Mouse (Mus musculus): ENCODE measurements around the gene Sec14l3.
"Not testable (repeated sequence)": the region's sequence is repeated elsewhere in the genome, so short reads cannot be mapped to it uniquely, and the experiment has no call there.

Gene Sec14l3

DNA sequence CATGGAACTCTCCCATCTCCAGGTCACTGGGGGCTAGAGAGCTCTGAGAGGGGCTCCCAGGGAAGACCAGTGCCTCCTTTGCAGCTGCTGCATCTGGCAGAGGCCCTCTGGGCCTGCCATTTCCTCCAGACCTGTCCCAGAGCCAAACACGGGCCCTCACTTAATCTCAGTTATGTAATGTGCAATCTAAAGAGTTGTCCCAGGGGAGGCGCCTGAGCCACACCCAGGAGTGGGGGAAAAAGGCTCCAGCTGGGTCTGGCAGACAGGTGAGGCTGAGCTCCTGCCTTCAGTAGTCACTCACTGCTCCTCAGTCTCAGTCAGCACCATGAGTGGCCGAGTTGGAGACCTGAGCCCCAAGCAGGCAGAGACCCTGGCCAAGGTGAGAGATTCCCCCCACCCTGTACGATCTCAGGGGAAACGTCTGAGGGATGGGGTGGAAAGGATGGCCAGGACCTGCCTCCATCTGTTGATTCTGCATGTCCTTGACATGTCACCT, at the start of gene Sec14l3:
TSS of gene Sec14l3 (plus strand) at position 215 of the 496 bp plus-strand sequence.
- peak; percentile 70 for DNase-seq

DNA sequence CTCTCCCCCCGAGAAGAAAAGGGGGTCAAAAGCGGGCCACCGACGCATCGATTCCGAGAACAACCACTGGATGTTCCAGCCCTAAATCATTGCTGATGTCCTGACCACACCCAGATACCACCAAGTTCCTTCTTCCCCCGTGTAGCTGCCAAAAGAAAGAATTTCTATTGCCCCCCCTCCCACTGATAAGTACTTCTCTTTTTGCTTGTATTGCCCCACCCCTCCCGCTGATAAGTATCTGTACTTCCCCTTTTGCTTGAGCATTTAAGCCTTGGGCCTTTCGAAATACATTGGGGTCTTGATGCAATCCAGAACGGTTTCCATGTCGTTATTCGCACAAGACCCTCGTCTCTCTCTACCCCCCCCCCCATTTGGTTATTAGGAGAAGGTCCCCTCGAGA, 48.8 kb upstream of the Sec14l3 start:
- not testable (repeated sequence) for DNase-seq

DNA sequence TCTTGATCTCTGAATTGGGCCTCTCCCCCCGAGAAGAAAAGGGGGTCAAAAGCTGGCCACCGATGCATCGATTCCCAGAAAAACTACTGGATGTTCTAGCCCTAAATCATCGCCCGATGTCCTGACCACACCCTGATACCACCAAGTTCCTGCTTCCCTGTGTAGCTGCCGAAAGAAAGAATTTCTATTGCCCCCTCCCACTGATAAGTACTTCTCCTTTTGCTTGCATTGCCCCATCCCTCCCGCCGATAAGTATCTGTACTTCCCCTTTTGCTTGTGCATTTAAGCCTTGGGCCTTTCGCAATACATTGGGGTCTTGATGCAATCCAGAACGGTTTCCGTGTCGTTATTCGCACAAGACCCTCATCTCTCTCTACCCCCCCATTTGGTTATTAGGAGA, 42.5 kb upstream of the Sec14l3 start:
- DNase-seq, result not testable (repeated sequence)

DNA sequence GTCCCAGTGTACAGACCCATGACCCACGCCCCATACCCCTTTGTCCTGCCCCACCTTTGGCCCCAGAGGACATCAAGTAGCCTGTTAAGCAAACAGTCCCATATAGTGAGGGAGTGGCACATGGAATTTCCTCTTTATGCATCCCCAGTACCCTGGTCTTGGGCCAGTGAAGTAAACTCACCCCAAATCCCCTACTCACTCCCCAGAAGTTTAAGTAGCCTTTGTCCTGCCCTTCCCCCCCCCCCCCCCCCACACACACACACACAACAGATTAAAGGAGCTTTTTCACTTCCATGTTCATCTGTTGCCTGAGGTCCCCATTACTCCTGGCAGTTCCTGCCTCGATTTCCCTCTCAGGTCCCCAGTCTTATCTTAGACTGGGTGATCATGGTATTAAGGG, 41.3 kb upstream of the Sec14l3 start:
- no peak for DNase-seq

DNA sequence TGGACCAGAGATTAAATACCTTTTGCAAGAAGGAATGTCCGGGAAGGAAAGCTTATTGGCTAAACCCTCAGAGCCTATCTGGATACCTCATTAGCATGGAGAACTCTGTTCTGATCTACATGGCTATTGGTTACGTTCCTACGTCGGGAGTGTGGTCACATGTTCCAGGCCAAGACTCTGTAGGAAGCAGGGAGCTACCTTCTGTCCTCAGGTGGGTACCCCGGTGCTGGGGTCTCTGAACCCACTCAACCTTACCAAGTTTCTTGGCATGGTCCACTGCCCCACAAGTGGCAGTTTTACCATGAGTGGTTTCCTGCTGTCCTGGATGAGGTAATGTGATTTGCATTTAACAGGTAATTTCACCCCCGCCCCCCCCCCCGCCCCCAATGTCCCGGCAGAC, 37.6 kb upstream of the Sec14l3 start:
- DNase-seq, result no peak

DNA sequence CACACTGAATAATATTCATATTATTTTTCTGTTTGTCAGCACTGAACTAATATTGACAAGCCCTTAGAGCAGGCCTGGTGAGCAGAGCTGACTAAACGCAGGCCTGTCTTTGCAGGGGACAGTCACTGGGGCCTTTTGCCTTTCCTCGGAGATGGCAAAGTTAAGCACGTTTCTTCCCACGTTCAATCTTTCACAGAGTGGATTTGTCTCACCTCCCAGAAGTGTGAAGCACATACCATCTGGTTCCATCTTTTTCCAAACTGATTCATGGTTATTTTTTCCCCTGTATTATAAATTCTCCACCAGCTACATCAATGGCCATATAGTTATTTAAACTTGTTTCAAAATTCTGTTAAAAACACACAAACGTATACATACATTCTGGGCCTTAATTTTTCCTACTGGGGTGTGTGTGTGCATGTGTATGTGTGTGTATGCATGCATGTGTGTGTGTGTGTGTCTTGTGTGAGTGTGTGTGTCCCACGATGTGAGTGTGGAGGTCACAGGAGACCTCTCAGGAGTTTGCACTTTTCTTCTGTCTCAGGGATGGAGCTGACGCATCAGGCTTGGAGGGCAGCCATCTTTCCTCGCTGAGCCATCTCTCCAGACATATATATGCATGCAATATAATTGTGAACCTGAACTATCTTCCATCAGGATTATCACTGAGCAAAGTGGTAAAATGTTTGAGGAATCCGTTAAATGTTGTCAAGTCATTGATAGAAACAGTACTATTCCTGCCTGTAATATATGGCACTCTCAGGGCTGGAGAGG, 36.9 kb upstream of the Sec14l3 start:
- DNase-seq, result no peak

DNA sequence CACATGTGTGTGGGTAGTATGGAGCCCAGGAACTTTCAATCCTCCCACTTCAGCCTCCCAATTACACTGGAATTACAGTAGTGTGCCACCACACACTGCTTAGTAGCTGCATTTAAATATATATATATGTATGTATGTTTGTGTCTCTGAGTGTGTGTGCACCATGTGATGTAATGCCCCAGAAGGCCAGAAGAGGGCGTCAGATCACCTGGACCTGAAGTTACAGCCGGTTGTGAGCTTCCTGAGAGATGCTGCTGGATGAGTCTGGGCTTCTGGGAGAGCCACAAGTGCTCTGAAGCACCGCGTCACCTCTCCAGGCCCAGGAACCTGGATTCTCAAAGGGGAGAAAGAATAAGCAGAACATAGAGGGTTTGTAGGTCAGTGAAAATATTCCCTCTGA, 35.3 kb upstream of the Sec14l3 start:
- DNase-seq, result no peak

DNA sequence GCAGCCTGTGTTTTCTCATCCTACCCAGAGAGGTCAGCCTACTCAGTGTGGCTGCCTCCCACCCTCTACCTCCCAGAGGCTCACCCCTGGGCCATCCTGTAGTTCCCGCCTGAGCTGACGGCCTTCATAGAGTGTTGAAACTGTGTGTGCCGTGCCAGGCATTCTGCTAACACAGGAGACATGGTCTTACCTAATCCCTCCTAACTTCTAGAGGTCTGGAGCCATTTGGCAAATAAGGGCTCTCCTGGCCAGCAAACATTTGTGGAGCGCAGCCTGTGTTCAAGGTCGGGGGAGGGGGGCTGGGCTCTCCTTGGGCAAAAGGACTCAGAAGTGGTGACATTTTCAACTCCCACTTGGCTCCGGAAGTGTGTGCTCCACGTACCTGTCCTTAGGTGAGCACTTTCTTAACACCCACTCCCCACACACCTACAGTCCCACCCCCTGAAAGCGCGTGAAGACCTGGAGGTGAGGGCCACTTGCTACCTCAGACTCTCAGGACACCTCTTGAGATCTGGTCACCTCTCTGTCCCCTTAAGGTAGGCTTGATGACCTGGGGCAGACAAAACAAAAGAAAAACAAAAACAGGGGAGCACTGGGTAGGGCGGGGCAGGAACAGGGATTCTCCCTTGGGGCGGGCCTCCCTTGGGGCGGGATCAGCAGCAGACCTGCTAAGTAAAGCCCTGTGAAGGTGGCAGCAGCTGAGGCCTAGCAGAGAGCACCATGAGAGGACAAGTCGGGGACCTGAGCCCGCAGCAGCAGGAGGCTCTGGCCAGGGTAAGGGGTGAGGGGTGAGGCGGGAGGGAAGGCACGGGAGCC, 33.3 kb upstream of the Sec14l3 start, which contains the start of gene Sec14l4:
TSS of gene Sec14l4 (plus strand) at position 337 of the 816 bp plus-strand sequence.
- peak; percentile 45 for DNase-seq

DNA sequence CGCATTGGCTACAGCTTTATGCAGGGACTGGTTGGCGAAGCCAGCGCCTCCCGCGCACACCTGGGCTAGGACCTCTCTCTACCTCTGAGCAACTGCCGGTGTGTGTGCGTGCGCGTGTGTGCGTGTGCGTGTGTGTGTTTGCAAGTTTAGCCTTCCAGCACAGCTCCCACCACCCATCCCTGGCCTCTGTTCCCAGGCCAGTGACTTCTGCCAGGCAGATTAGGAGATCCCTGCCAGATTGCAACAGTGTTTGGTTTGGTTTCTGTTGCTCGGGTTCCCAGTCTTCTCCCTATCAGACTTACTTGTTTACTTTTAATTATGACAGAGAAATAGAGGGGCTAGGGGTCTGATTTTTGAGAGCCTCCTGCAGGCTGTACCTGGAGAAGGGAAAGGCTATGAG, 32.7 kb upstream of the Sec14l3 start:
- DNase-seq, result no peak

DNA sequence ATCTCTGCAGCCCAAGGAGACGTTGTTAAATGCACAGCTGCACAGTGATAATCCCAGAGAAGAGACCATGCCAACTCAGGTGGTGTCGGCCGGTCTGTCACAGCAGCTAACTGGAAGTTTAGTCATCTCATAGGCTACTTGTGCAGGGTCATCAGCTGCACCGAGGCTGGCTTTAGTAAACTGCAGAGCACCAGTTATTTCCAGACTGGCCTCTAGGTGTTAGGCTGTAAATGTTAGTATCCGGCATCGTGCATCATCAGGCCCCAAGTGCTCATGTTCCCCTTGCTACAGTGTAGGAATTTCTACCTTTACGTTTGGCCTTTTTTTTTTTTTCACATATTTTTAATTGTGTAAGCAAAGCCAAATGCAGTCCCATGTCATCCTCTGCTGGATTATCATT, 31.2 kb upstream of the Sec14l3 start:
- no peak for DNase-seq

DNA sequence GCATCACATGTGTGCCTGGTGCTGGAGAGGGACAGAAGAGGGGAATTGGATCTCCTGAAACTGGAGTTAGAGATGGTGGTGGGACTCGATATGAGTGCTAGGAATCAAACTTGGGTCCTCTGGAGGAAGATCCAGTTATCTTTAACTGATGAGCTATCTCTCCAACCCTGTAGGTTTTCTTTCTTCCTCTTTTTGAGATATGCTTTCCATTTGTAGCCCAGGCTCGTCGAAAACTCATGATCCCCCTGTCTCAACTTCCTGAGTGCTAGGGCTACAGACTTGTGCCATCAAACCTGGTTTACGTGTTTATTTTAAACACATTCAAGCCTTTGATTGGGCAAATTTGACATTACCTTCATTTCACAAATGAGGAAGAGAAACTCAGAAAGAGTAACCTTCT, 30.5 kb upstream of the Sec14l3 start:
- DNase-seq, result no peak

DNA sequence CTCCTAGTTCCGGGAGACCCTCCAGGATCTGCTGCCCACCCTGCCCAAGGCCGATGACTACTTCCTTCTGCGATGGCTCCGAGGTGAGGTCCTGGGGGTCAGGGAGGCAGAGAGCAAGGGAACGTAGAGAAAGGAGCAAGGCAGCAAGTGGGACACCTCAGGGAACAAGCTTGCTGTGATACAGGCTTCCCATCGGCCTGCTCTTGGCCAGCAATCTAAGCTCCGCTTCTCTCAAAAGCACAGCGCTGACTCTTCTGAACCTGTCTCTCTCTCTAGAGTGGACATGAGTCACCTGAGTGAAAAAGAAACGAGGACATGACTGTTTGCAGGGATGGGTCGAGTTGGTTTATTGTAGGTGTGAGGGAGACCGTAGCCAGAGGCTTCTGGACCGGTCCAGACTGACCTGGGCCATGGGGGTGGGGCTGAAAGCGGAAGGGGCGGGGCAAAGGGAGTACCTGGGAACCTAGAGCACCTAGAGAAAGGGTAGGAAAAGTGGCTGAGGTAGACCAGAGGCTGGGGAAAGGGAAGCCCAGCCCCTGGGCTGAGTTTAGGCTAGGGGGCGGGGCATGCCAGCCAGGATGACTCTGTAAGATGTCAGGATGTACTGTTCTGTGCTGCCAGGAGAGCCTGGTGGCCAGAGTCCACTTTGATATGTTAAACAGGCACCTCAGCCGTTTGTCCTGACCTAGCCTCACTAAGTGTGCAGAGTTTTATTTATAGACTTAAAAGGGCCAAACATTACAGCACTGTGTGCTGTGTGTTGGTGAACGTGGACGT, 29.3 kb upstream of the Sec14l3 start:
- no peak for DNase-seq

DNA sequence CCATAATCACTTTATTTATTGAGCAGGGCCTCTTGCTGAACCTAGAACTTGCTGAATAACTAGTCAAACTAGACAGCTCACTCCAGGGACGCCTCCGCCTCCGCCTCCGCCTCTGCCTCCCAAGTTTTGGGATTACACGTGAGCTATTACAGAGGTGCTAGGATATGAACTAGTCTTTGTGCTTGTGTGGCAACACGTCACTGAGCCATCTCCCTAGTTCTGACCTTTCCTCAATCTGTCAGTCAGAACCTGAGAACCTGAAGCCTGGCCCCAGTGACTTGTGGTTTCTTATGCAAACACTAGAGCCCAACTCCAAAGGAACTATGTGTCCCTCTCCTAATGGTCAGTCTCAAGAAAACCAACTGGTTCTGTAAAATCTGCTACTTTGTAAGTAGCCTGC, 28.7 kb upstream of the Sec14l3 start:
- DNase-seq, result no peak

DNA sequence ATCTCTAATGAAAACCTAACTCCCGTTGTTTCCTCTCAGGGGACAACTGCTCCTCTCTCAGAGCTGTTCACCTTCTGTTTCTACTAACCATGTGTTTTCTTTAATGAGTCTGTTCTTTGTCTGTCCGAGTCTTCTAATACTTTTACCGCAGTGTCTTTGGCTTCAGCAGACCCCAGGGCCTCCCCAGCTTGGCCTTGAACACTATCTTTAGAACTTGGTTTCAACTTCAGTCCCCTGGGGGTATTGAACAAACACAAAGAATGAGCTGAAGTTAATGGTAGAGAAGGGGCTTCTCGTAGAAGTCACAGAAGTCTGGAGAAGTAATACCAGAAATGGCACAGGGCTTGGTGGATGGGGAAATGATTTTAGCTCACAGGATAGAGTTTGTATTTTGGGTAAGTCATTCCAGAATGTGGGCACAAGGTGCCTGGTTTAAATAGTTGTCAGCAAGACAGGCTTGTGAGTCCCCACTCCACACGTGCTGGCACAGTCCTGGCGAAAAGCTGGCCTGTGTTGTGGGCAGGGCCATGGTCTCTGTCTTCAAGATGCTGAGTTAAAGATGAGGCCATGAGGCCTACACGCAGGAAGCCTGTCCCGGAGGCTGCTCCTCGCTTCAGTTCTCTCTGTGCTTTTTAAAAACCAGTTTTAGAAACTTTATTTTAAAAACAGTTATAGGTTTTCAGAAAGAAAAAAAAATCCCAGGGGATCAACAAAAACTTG, 28.1 kb upstream of the Sec14l3 start:
- DNase-seq, result no peak

DNA sequence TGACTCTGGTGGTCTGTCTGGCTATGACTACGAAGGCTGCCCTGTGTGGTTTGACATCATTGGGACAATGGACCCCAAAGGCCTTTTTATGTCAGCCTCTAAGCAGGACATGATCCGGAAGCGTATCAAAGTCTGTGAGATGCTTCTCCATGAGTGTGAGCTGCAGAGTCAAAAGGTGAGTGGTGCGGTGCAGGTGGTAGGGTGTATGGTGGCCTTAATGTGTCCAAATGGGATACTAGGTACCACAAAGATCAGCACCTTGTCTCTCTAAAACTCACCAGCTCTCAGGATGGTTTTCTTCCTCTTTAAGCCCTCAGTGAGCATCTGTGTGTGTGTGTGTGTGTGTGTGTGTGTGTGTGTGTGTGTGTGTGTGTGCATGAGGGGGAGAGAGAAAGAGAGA, 24.7 kb upstream of the Sec14l3 start:
- DNase-seq, result no peak

DNA sequence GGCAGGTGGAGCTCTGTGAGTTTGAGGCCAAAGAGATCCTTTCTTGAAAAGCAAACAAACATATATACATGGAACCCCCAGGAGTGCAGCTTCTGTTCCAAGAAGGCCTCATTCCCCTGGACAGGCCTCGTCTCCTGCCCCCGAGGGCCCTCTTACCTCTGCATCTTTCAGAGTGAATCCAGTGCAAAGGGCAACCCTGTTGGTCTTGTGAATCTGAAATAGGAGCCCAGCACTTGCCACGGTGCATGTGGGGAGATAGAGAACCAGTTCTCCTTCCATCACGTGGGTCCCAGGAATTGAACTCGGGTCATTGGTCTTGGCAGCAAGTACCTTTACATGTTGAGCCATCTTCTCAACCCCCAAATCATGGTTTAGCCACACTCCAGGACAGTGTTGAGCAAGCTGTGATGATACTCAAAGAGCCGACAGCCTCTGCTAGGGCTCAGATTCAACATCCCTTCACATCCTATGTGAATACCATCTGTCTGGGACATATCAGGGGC, 23.5 kb upstream of the Sec14l3 start:
- no peak for DNase-seq

DNA sequence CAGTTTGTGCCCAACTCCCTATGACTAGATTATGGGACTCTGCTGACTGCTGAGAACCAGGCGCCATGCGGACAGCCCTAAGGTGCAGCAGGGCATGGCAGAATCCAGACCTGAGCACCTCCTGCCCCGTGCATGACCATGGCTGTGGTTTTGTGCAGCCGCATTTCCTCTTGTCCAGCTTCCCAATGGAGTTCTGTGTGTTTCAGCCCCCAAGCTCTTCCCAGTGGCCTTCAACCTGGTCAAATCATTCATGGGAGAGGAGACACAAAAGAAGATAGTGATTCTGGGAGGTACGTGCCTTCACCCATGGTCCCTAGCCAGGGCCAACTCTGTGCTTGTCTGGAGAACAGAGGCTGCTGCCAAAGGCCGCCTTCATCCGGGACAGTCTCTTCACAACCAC, 21.6 kb upstream of the Sec14l3 start:
- DNase-seq, result no peak

DNA sequence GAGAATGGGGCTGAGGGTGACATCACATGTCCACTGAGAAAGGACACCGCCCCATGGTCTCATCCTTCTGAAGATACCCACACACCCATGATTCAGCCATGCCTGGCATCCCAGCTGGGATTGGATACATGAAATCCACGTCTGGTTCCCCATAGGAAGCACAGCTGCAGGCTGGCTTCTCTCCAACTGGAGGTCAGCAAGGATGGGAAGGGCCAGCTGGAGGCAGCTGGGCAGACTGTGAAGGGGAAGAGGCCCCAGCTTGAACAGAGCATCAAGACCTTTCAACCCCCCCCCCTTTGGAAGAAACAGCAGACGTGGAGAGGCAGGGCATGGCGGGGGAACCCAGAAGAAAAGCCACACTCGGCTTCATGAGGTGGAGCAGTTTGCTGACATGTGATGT, 18.1 kb upstream of the Sec14l3 start:
- peak; percentile 39 for DNase-seq

DNA sequence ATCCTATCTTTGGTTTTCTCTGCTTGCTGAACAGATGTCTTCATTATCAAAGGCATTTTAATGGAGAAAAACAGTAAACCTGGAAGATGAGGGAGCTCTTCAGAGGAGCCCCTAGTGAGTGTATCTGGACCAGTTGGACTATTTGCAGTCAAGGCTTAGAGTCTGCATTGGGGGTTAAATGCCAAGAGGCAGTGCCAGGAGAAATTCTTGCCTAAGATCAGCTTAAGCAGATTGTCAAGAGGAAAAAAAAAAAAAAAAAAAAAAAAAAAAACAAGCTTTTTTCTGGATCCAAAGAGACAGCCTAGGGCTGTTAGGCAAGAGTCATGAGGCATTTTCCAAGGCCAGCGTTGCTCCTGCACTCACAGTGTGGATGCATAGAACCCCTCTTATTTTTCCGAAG, 16.9 kb upstream of the Sec14l3 start:
- no peak for DNase-seq

DNA sequence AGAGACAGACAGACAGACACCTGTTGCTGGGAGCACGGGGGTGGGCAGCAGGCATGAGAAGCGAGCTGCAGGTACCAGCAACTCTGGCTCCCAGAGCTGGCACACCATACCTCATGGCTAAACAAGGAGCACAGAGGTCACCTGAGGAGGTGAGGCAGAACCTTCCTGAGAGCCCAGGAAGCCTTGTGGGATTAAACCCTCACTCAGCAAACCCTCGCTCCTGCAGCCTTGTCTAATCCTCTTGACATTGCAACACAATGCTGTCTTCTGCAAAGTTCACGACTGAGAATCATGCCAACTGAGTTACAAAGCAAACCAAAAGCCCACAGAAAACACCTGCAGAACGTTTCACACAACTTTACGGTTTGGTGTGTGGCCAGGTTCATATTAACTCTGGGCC, 16.2 kb upstream of the Sec14l3 start:
- DNase-seq, result no peak

DNA sequence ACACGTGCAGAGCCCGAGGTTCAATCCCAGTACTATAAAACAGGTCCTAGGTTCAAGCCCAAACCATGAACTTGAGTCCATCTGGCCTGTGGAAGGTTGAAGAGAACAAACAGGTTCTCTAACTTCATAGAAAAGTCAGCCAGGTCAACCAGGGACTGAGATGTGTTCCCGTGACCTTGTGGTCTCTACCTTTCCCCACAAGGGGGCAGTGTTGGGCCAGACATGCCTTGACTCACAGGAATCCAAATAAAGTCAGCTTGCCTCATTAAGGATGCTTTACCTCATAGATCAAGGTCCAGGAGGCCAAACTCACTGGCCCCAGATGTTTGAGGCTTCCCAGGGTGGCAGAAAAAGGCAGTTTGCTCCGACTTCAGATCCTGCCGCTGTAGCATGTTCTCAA, 11.1 kb upstream of the Sec14l3 start:
- DNase-seq, result peak; percentile 86

DNA sequence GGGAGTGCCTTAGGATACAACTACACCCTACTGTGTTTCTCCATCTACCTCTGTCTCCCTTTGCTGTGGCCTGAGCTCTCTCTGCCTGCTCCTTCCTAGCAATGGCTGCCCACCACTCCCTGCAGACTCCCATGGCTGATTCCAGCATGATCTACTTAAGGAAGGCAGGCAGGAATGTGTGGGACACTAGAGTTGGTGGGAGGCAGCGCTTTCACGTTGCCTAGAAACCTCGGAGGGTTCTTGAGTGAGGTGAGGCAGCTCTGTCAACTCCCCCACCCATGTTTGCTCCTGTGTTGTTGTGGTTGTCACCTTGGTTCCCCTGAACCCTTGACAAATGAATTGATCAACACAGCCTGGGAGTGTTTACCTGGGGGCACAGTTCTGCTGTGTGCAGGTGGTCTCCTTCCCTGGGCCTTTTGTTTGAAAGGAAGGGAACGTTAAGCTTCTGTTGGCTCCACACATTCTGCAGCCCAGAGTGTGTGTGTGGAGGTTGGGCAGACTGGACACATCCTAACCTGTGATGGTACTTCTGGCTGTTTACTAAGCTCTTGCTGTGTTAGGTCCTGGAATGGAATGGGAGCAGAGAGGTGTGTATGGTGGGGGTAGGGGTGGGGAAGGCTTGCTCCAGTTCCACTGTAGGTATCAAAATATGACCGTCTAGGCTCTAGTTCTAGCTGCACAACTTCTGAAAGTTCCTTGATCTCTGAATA, 3.6 kb upstream of the Sec14l3 start:
- DNase-seq, result peak; percentile 53
